Mouse (Mus musculus) heart, postnatal 0 days (tissue): ENCODE measurements around the gene Coq9. TPM values are rescaled to one million over a fixed set of nuclear protein-coding genes. Genes with fewer than 3 reads are reported as not detected.
A peak's percentile ranks its signal among the peaks of the same experiment; 100 is the strongest.

Source experiments
- ATAC-seq: fragments of 200-750 bp; cut with Nextera tagmentation; 2 replicates; pipeline ENCODE4 v1.8.0; 2017; ENCODE audit warnings: low read depth, moderate number of reproducible peaks, moderate library complexity; ENCODE audit not compliant: insufficient read depth
- DNase-seq: peaks from one replicate; pipeline ENCODE4 v3.0.0-alpha.2; 2016; ENCODE audit warnings: low spot score
- H3K27ac ChIP-seq: fragments of 300-500 bp; sonication (generic); 2 replicates; pipeline ENCODE4 v1.5.1; 2014; ENCODE audit warnings: low read depth, mild to moderate bottlenecking
- H3K27me3 ChIP-seq: fragments of 300-500 bp; sonication (generic); 2 replicates; pipeline ENCODE4 v1.6.1; 2014; ENCODE audit warnings: low read length, mixed read lengths; ENCODE audit not compliant: control insufficient read depth, insufficient read depth
- H3K36me3 ChIP-seq: fragments of 300-500 bp; sonication (generic); replicated peaks from 2 replicates; pipeline ENCODE4 v1.6.1; 2014; ENCODE audit warnings: low read length, mixed read lengths; ENCODE audit not compliant: control insufficient read depth, insufficient read depth
- H3K4me1 ChIP-seq: fragments of 300-500 bp; sonication (generic); 2 replicates; pipeline ENCODE4 v1.6.1; 2014; ENCODE audit warnings: antibody characterized with exemption; ENCODE audit not compliant: control insufficient read depth, insufficient read depth
- H3K4me2 ChIP-seq: fragments of 300-500 bp; sonication (generic); 2 replicates; pipeline ENCODE4 v1.6.1; 2014; ENCODE audit warnings: low read depth, mild to moderate bottlenecking, low read length, moderate library complexity
- H3K4me3 ChIP-seq: fragments of 300-500 bp; sonication (generic); 2 replicates; pipeline ENCODE4 v1.5.1; 2014; ENCODE audit warnings: low read depth, low read length
- H3K9ac ChIP-seq: fragments of 300-500 bp; sonication (generic); replicated peaks from 2 replicates; pipeline ENCODE4 v1.6.1; 2014; ENCODE audit warnings: low read depth, low read length, mixed read lengths
- H3K9me3 ChIP-seq: fragments of 300-500 bp; sonication (generic); replicated peaks from 2 replicates; pipeline ENCODE4 v1.6.1; 2016; ENCODE audit warnings: low read length; ENCODE audit not compliant: control insufficient read depth
- CTCF ChIP-seq: IDR thresholded peaks from 2 replicates; pipeline ENCODE4 v1.5.1; 2016; ENCODE audit warnings: antibody characterized with exemption, control low read depth, low read depth
- EP300 ChIP-seq: IDR thresholded peaks from 2 replicates; pipeline ENCODE4 v1.6.1; 2016; ENCODE audit warnings: antibody characterized with exemption, low read depth
- WGBS: fragments of 180-500 bp; shearing (Covaris S2); extraction: QIAGEN DNeasy Blood & Tissue Kit; methylation state at CpG from one replicate; pipeline ENCODE4 v1.1.7; 2014; 5-methylcytosine and 5-hydroxymethylcytosine counted together
- polyA plus RNA-seq: library from polyadenylated mRNA; unstranded; fragments of >200 nt; fragmentation: Nextera tagmentation; extraction: Ambion mirVana; gene quantifications from 2 replicates; pipeline ENCODE4 v1.2.1, GENCODE M21; 2015
- total RNA-seq: library from RNA; depleted of rRNA; stranded (reverse); fragments of >200 nt; gene quantifications from 2 replicates; pipeline ENCODE4 v1.2.3, GENCODE M21; 2014; ENCODE audit warnings: low replicate concordance

Coq9 gene
- total and polyA plus RNA-seq, 2 experiments from 2014 or later: 290 to 677 TPM

GRCm38 (mm10) chr8:94857346-94858173 lies 19.4 kb downstream of the Coq9 start, which contains the start of gene Polr2c:
Gene Polr2c (plus strand): TSS chr8:94857450.
- Histone ChIP-seq H3K4me3 (peak within 1 kb of the TSS; percentile 81), H3K4me2 (peak within 1 kb of the TSS; percentile 78), H3K4me1 (peaks cover 8% of the 10 kb centered on the region), H3K9me3 (no peaks in the 10 kb centered on the region), H3K27me3 (no peaks in the 10 kb centered on the region), H3K9ac (peak within 1 kb of the TSS; percentile 87), H3K27ac (peak within 1 kb of the TSS; percentile 41; the same call in 1 of the 2 replicates), H3K36me3 (peaks cover 33% of the 10 kb centered on the region)
- WGBS: under 1% methylated on average over 66 of the region's 68 CpGs
- DNase-seq: peak; percentile 71
- TF ChIP-seq CTCF (peak; percentile 83), EP300 (no peak)
- ATAC-seq: peak; percentile 81

DNA sequence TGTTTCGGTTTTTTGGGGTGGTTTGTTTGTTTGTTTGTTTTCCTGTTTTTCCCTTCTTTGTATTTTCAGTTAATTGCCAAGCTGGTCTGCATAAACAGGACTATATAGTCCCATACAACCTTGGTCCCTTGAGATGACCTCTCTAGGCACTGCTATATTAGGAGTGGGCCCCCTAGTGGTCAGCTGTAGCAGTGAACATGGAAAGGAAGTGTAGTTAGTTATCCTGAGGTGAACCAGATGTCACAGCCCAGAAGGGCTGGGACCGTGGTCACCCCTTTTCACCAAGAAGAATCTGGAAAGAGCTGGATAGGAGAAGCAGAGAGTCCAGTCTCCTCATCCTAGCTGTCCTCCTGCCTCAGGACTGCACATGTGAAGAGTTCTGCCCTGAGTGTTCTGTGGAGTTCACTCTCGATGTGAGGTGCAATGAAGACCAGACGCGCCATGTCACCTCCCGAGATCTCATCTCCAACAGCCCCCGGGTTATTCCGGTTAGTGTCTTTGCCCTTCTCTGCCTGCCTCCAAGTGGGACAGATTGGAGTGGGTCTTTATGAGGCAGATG lies 23.3 kb downstream of the Coq9 start:
- Histone ChIP-seq H3K4me1 (peaks cover 8% of the 10 kb centered on the region), H3K9me3 (no peaks in the 10 kb centered on the region), H3K9ac (no peak overlapping the region), H3K27ac (no peak overlapping the region), H3K27me3 (no peaks in the 10 kb centered on the region), H3K4me2 (no peak overlapping the region), H3K4me3 (no peak overlapping the region), H3K36me3 (peaks cover 46% of the 10 kb centered on the region)
- DNase-seq (peak; percentile 78), ATAC-seq (peak; percentile 47; the same call in 1 of the 2 replicates)
- 67% methylated on average over 8 of the region's 8 CpGs for WGBS
- TF ChIP-seq CTCF (peak; percentile 93), EP300 (no peak)

- Histone ChIP-seq H3K9me3 (no peaks in the 10 kb centered on the region), H3K9ac (no peak overlapping the region), H3K27ac (peak overlapping the region; percentile 44), H3K36me3 (peaks cover 57% of the 10 kb centered on the region), H3K4me1 (peaks cover 8% of the 10 kb centered on the region), H3K4me3 (no peak overlapping the region), H3K4me2 (no peak overlapping the region), H3K27me3 (no peaks in the 10 kb centered on the region)
- TF ChIP-seq CTCF (no peak), EP300 (no peak)
- 69% methylated on average over 12 of the region's 12 CpGs for WGBS
- ATAC-seq (peak; percentile 50), DNase-seq (peak; percentile 39)
These were observed 24.5 kb downstream of the Coq9 start for GRCm38 (mm10) chr8:94862487-94863220.

DNA sequence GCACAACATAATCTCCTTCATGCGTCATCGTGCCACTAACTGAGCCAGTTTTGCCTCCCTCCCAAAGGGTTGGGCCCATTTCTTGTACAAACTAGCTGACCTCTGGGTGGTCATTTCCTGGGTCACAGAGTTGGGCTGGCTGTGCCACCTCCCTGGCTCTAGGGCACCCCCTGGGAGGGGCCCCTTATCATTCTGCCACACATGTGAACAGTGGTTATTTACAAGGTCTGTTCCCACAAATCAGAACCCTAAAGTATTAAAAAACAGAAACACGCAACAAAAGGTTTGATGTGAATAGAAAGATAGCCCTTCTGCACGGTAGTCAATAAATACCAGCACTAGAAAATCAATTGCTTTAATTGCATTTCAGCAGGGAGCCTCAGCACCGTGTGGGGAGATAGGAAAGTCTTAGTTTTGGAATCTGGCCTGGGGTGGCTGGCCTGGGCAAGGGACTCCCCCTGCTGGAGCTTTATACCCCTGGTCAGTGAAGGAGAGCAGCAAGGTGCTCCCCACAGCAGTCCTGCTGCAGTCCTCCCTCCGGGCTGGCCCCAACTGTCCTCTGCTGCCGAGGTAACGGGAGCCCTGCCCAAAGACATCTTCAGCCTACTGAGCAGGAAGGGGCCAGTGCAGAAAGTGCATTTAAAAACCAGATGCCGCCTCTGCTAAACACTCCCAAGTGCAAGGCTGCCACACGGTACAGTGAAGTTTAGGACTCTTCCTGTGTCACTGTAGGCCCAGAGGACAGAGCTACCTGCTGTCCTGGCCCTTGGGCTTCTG lies 26.0 kb downstream of the Coq9 start:
- Histone ChIP-seq H3K9me3 (no peaks in the 10 kb centered on the region), H3K4me1 (peaks cover 2% of the 10 kb centered on the region), H3K9ac (no peak overlapping the region), H3K4me3 (no peak overlapping the region), H3K27ac (0 out of 2 replicates have a peak overlapping the region, but pooled peaks have one; percentile 25), H3K27me3 (no peaks in the 10 kb centered on the region), H3K4me2 (no peak overlapping the region), H3K36me3 (peaks cover 57% of the 10 kb centered on the region)
- no peak for DNase-seq
- ATAC-seq: no peak
- 64% methylated on average over 10 of the region's 10 CpGs for WGBS
- TF ChIP-seq EP300 (no peak), CTCF (peak; percentile 11; the same call in 1 of the 2 replicates)

DNA sequence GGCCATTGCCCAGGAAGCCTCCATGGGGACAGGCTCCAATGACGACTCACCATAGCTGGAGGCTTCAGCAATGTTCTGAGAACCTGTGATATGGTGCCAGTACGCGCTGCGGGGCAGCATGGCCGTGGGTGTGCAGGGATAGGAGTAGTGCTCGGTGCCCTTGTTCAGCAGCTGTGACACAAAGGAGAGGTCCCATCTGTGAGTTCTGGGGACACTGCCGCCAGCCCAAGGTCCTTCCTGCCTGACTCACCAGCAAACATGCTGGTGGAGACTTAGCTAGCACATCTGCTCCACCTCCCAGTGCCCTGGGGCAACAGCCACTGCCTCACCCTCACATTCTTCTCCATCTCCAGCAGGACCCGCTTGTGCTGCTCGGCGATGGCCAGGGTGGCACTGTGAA lies 27.2 kb downstream of the Coq9 start:
- DNase-seq (no peak), ATAC-seq (no peak)
- Histone ChIP-seq H3K27ac (no peak overlapping the region), H3K27me3 (no peaks in the 10 kb centered on the region), H3K9me3 (no peaks in the 10 kb centered on the region), H3K4me2 (no peak overlapping the region), H3K4me1 (peaks cover 12% of the 10 kb centered on the region), H3K9ac (no peak overlapping the region), H3K36me3 (peaks cover 60% of the 10 kb centered on the region), H3K4me3 (no peak overlapping the region)
- 76% methylated on average over 10 of the region's 10 CpGs for WGBS
- no peak for TF ChIP-seq CTCF
- no peak for TF ChIP-seq EP300
